Mouse (Mus musculus) ES-E14 (cell line): ENCODE results near the gene Pard6b. TPM values are rescaled to one million over a fixed set of nuclear protein-coding genes. Genes with fewer than 3 reads are reported as not detected.

ENCODE experiments used
- DNase-seq: peaks from one replicate; pipeline ENCODE4 v3.0.0-alpha.2; 2013; ENCODE audit warnings: low read depth, low spot score
- H3K27ac ChIP-seq: 2 replicates; pipeline ENCODE4 v1.5.1; 2012; ENCODE audit warnings: low read depth, mild to moderate bottlenecking, low read length, moderate library complexity, mixed read lengths; ENCODE audit not compliant: poor library complexity, insufficient read depth, severe bottlenecking
- H3K36me3 ChIP-seq: 2 replicates; pipeline ENCODE4 v1.6.1; 2012; ENCODE audit warnings: mild to moderate bottlenecking, low read length, moderate library complexity, mixed read lengths; ENCODE audit not compliant: control insufficient read depth, poor library complexity, insufficient read depth, severe bottlenecking
- H3K4me1 ChIP-seq, 2 experiments: fragments of 150-350 bp in 1 of 2; sonication (generic) in 1 of 2; 2 replicates each; pipeline ENCODE4 v1.6.1; 2012; ENCODE audit warnings: low read length in 2 of 2, mild to moderate bottlenecking in 1 of 2, mixed read lengths in 1 of 2; ENCODE audit not compliant: control insufficient read depth in 2 of 2, insufficient read depth in 2 of 2, poor library complexity in 1 of 2
- H3K4me3 ChIP-seq, 2 experiments: fragments of 150-350 bp in 1 of 2; sonication (generic) in 1 of 2; 2 replicates each; pipeline ENCODE4 v1.5.1; 2012; ENCODE audit warnings: low read length in 2 of 2, low read depth in 1 of 2, mild to moderate bottlenecking in 1 of 2, mixed read lengths in 1 of 2; ENCODE audit not compliant: insufficient read depth in 1 of 2, poor library complexity in 1 of 2, severe bottlenecking in 1 of 2
- H3K9ac ChIP-seq: 2 replicates; pipeline ENCODE4 v1.6.1; 2012; ENCODE audit warnings: low read depth, mild to moderate bottlenecking, low read length, mixed read lengths; ENCODE audit not compliant: poor library complexity, insufficient read depth, severe bottlenecking
- H3K9me3 ChIP-seq: fragments of 150-350 bp; sonication (generic); 2 replicates; pipeline ENCODE4 v1.6.1; 2012; ENCODE audit warnings: low read depth, mild to moderate bottlenecking, low read length; ENCODE audit not compliant: control insufficient read depth, insufficient read depth
- CHD2 ChIP-seq: IDR thresholded peaks from 2 replicates; pipeline ENCODE4 v1.6.1; 2014; ENCODE audit warnings: mild to moderate bottlenecking, low read depth, low read length, inconsistent platforms
- HCFC1 ChIP-seq: IDR thresholded peaks from 2 replicates; pipeline ENCODE4 v1.6.1; 2012; ENCODE audit warnings: low read length, inconsistent platforms, borderline replicate concordance; ENCODE audit not compliant: insufficient read depth
- MAFK ChIP-seq: IDR thresholded peaks from 2 replicates; pipeline ENCODE4 v1.6.1; 2014; ENCODE audit warnings: mild to moderate bottlenecking, low read depth, low read length, inconsistent platforms; ENCODE audit not compliant: insufficient read depth
- ZC3H11A ChIP-seq: IDR thresholded peaks from 2 replicates; pipeline ENCODE4 v1.6.1; 2012; ENCODE audit warnings: low read depth, mild to moderate bottlenecking, inconsistent platforms, low read length, borderline replicate concordance
- ZNF384 ChIP-seq: IDR thresholded peaks from 2 replicates; pipeline ENCODE4 v1.6.1; 2012; ENCODE audit warnings: low read depth, low read length, inconsistent platforms
- in situ Hi-C, 2 experiments: fragments of 600-800 bp; cut with MboI; formaldehyde crosslinking; loops; one replicate each; pipeline ENCODE4 v1.15.1; 2025; ENCODE audit warnings: low sequenced_read_pairs in 2 of 2, inconsistent platforms in 1 of 2; ENCODE audit not compliant: unreplicated experiment in 2 of 2
- total RNA-seq: library from RNA; depleted of rRNA; stranded (reverse); fragments of 300-350 nt; gene quantifications from 2 replicates; pipeline ENCODE4 v1.2.3, GENCODE M21; 2012

Pard6b gene
- total RNA-seq, 1 experiment = 15.3 TPM

- Histone ChIP-seq H3K9ac (no peak overlapping the region), H3K4me1 (peaks cover 0 to 6% of the 10 kb centered on the region in 2 experiments; a peak in 1 of 4 replicates), H3K9me3 (no peaks in the 10 kb centered on the region), H3K4me3 (no peak overlapping the region), H3K36me3 (peaks cover 22% of the 10 kb centered on the region), H3K27ac (no peak overlapping the region)
- no peak for DNase-seq
- no peak for TF ChIP-seq ZC3H11A
- no peak for TF ChIP-seq MAFK
- TF ChIP-seq CHD2 = no peak
- TF ChIP-seq ZNF384 = no peak
- TF ChIP-seq HCFC1 = no peak
- in situ Hi-C loops = no loop called here
Observed at GRCm38 (mm10) chr2:168100008-168100407, 19.2 kb downstream of the Pard6b start.

- no peak for DNase-seq
- in situ Hi-C loops = no loop called here
- Histone ChIP-seq H3K4me1 (peaks cover 0 to 7% of the 10 kb centered on the region in 2 experiments; a peak in 1 of 4 replicates), H3K9me3 (no peaks in the 10 kb centered on the region), H3K4me3 (no peak overlapping the region), H3K9ac (no peak overlapping the region), H3K27ac (no peak overlapping the region), H3K36me3 (peaks cover 19% of the 10 kb centered on the region)
- TF ChIP-seq MAFK = no peak
- no peak for TF ChIP-seq CHD2
- no peak for TF ChIP-seq HCFC1
- TF ChIP-seq ZNF384 = no peak
- no peak for TF ChIP-seq ZC3H11A
Observed at GRCm38 (mm10) chr2:168101805-168102204, 21.0 kb downstream of the Pard6b start.

GRCm38 (mm10) chr2:168103341-168103740 lies 22.5 kb downstream of the Pard6b start:
- TF ChIP-seq HCFC1 (no peak), CHD2 (no peak), ZC3H11A (no peak), MAFK (no peak), ZNF384 (no peak)
- in situ Hi-C loops = no loop called here
- Histone ChIP-seq H3K9ac (no peak overlapping the region), H3K27ac (no peak overlapping the region), H3K9me3 (no peaks in the 10 kb centered on the region), H3K4me1 (peaks cover 0 to 10% of the 10 kb centered on the region in 2 experiments; a peak in 1 of 4 replicates), H3K36me3 (peaks cover 18% of the 10 kb centered on the region), H3K4me3 (no peak overlapping the region)
- DNase-seq = no peak

- Histone ChIP-seq H3K9me3 (no peaks in the 10 kb centered on the region), H3K27ac (no peak overlapping the region), H3K4me3 (peak overlapping the region in 1 of 2 experiments; percentile 25; a peak in 1 of 4 replicates), H3K4me1 (peaks cover 0 to 6% of the 10 kb centered on the region in 2 experiments; a peak in 1 of 4 replicates), H3K36me3 (peaks cover 6% of the 10 kb centered on the region; the same call in 1 of the 2 replicates), H3K9ac (no peak overlapping the region)
- no peak for DNase-seq
- TF ChIP-seq ZC3H11A = no peak
- TF ChIP-seq CHD2 = no peak
- TF ChIP-seq MAFK = no peak
- TF ChIP-seq HCFC1 = no peak
- no peak for TF ChIP-seq ZNF384
- in situ Hi-C loops = no loop called here
Observed at GRCm38 (mm10) chr2:168104375-168105144, 23.8 kb downstream of the Pard6b start.
